Mouse (Mus musculus) liver, embryonic 14.5 days (tissue): ENCODE data around the gene Baiap2l1.

Experiments
- CTCF ChIP-seq: IDR thresholded peaks from 2 replicates; pipeline ENCODE4 v1.5.1; 2016; ENCODE audit warnings: antibody characterized with exemption, low read depth, control low read depth
- EP300 ChIP-seq: IDR thresholded peaks from 2 replicates; pipeline ENCODE4 v1.6.1; 2016; ENCODE audit warnings: antibody characterized with exemption, low read depth

DNA sequence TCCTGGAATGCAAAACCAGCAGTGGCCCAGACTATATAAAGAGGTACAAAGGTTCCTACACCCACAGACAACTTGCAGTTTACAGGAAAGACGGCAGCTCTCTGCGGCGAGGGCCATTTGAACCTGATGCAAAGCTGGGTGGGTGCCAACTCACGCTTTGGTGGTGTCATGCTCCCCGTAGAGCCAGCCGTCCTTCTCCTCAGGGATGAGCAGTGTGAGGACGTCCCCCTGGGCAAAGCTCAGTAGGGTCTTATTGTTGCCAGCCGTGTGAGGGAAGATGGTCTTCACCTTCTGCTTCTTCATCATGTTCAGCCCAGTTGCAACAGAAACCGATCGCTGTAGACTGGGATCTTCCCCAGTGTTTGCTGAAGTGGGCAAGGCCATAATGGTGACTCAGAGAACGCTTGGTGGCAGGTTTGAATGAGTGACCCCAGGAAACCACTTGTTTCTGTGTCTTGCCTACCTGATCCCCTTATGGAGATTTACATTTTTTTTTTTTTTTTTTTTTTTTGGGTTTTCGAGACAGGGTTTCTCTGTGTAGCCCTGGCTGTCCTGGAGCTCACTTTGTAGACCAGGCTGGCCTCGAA, 79.4 kb downstream of the Baiap2l1 start:
- no peak for TF ChIP-seq CTCF
- no peak for TF ChIP-seq EP300
